9 mouse cellular contexts compared by ENCODE assay signal in the genomic region with DNA sequence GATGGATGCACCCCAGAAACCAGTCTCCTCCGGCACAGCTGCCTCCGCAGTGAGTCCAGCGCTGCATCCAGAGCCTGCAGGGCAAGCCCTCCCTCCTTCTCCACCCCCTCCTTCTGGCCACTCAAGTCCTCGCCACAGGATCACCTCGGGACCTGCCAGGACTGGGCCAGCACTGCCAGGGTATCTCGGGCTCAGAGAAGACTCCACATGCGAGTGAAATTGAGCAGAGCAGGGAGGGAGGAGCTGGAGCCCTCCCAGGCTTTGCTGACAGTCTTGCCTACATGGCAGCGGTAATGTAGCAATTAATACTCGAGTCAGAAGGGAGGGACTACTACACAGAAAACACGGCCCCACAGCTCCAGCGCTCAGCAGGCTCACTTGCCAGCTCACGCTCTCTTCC. TPM values are rescaled to one million over a fixed set of nuclear protein-coding genes. Genes with fewer than 3 reads are reported as not detected.
DNase-seq lines count a peak whose midpoint lies in the region; ATAC-seq and TF ChIP-seq lines count a peak whose summit lies in the region.
"Had no signal": no experiment of that assay in that cellular context is flagged by ENCODE, and none has a peak within 500 bp of the region (broad histone marks: within the 10 kb centered on the region; RNA-seq: fewer than 3 reads in every experiment).

Gene Kcnip1 (minus strand): TSS at position 215 of the 400 bp plus-strand sequence.

- no peak for ATAC-seq in intestine, embryonic 14.5 days (replicated peaks; ENCODE audit: low FRiP score, low TSS enrichment, low read depth)
- ATAC-seq in midbrain, postnatal 0 days (ENCODE audit: low FRiP score) = peak; percentile 52; the same call in 1 of the 2 replicates

- peak within 1 kb of the TSS; percentile 36; the same call in 1 of the 2 replicates for H3K4me3 ChIP-seq in heart, embryonic 10.5 days
- peak within 1 kb of the TSS; percentile 26 for H3K4me3 ChIP-seq in intestine, embryonic 14.5 days (ENCODE audit: low read depth, low read length)
- H3K4me3 ChIP-seq in midbrain, postnatal 0 days (ENCODE audit: low read depth, low read length) = no peak within 1 kb of the TSS

- DNase-seq in heart, embryonic 10.5 days (ENCODE audit: low spot score) = no peak
- no peak for DNase-seq in heart, adult 8-10 months (ENCODE audit: low spot score)
- peak; percentile 4 for DNase-seq in thymus, postnatal 4 days
- no peak for DNase-seq in thymus, postnatal 25 days
- no peak for DNase-seq in intestine, embryonic 14.5 days (ENCODE audit: low spot score)
- DNase-seq in midbrain, postnatal 0 days (ENCODE audit: low spot score) = peak; percentile 65
- DNase-seq in thymus, adult 18-20 months = no peak
- DNase-seq in ovary, postnatal 10 days (ENCODE audit: low spot score) = no peak

- peaks cover 26% of the 10 kb centered on the region; the same call in 1 of the 2 replicates for H3K27me3 ChIP-seq in heart, embryonic 10.5 days (ENCODE audit: insufficient read depth, poor library complexity, severe bottlenecking)
- no peaks in the 10 kb centered on the region for H3K27me3 ChIP-seq in intestine, embryonic 14.5 days (replicated peaks; ENCODE audit: control insufficient read depth, insufficient read depth, low read length)
- H3K27me3 ChIP-seq in midbrain, postnatal 0 days (ENCODE audit: insufficient read depth, low read length) = no peaks in the 10 kb centered on the region

- H3K36me3 ChIP-seq in heart, embryonic 10.5 days = no peaks in the 10 kb centered on the region
- no peaks in the 10 kb centered on the region for H3K36me3 ChIP-seq in intestine, embryonic 14.5 days (ENCODE audit: control insufficient read depth, insufficient read depth, low read length)
- H3K36me3 ChIP-seq in midbrain, postnatal 0 days (ENCODE audit: insufficient read depth, low read length) = no peaks in the 10 kb centered on the region

- WGBS in heart, embryonic 10.5 days = 28% methylated on average over 12 of the region's 12 CpGs
- WGBS in intestine, embryonic 14.5 days = 8% methylated on average over 12 of the region's 12 CpGs
- 22% methylated on average over 12 of the region's 12 CpGs for WGBS in midbrain, postnatal 0 days

- TF ChIP-seq CTCF in midbrain, postnatal 0 days (IDR thresholded peaks at IDR 0.05) = no peak

- 0 out of 2 replicates have a peak within 1 kb of the TSS, but pooled peaks have one; percentile 1 for H3K27ac ChIP-seq in heart, embryonic 10.5 days
- H3K27ac ChIP-seq in intestine, embryonic 14.5 days (ENCODE audit: low read depth) = peak within 1 kb of the TSS; percentile 33; the same call in 1 of the 2 replicates
- no peak within 1 kb of the TSS for H3K27ac ChIP-seq in midbrain, postnatal 0 days (ENCODE audit: low read depth, low read length)
- H3K27ac ChIP-seq: macrophage had no signal

- peak within 1 kb of the TSS; percentile 37 for H3K9ac ChIP-seq in intestine, embryonic 14.5 days (ENCODE audit: low read length)
- no peak within 1 kb of the TSS for H3K9ac ChIP-seq in midbrain, postnatal 0 days (replicated peaks; ENCODE audit: low read length, poor library complexity, severe bottlenecking)

- H3K9me3 ChIP-seq in heart, embryonic 10.5 days = no peaks in the 10 kb centered on the region
- no peaks in the 10 kb centered on the region for H3K9me3 ChIP-seq in intestine, embryonic 14.5 days (ENCODE audit: control insufficient read depth, low read length)
- H3K9me3 ChIP-seq in midbrain, postnatal 0 days (ENCODE audit: low read length) = no peaks in the 10 kb centered on the region

- peak within 1 kb of the TSS; percentile 42 for H3K4me2 ChIP-seq in intestine, embryonic 14.5 days (ENCODE audit: low read length)
- H3K4me2 ChIP-seq in midbrain, postnatal 0 days (ENCODE audit: low read depth, low read length, poor library complexity, severe bottlenecking) = peak within 1 kb of the TSS; percentile 40

- H3K4me1 ChIP-seq in heart, embryonic 10.5 days = peaks cover 13% of the 10 kb centered on the region
- peaks cover 21% of the 10 kb centered on the region for H3K4me1 ChIP-seq in intestine, embryonic 14.5 days (replicated peaks; ENCODE audit: control insufficient read depth, insufficient read depth, low read length)
- H3K4me1 ChIP-seq in midbrain, postnatal 0 days (ENCODE audit: insufficient read depth, low read length) = peaks cover 10% of the 10 kb centered on the region; the same call in 1 of the 2 replicates

RNA-seq across cellular contexts. Expression of gene Kcnip1, which starts in this region (rescaled TPM):
- polyA plus RNA-seq in heart, embryonic 10.5 days (2016; fragmentation: Nextera tagmentation; extraction: Ambion mirVana) = 0.33 and 1.8 TPM in 2 replicates
- under 1 TPM in 3 of 4 experiments, not detected in 1; 0.11 to 0.35 (median 0.17) TPM for total RNA-seq in heart, adult 8-10 months (2022)
- polyA plus RNA-seq in intestine, embryonic 14.5 days (2014; fragmentation: Nextera tagmentation; extraction: Ambion mirVana) = 13.1 and 17.7 TPM in 2 replicates
- total RNA-seq in midbrain, postnatal 0 days (2014; rRNA removed) = 93.8 and 102 TPM in 2 replicates
- 145 TPM in 2 replicates for polyA plus RNA-seq in midbrain, postnatal 0 days (2015; fragmentation: Nextera tagmentation; extraction: Ambion mirVana)
- polyA plus RNA-seq: macrophage had no signal

Comparison
In these comparisons a context has a peak if more than half of its experiments do, and no peak if none do; other contexts are left out.
1. RNA of gene Kcnip1 (total RNA-seq): 93.8 to 102 TPM in midbrain, postnatal 0 days; 0.11 to 0.35 TPM in heart, adult 8-10 months; every median in the first group is over 10 times any median in the second.
2. DNase-seq: peak in thymus, postnatal 4 days (single experiment) and midbrain, postnatal 0 days (single experiment); none in heart, embryonic 10.5 days (single experiment), heart, adult 8-10 months (single experiment), thymus, postnatal 25 days (single experiment), intestine, embryonic 14.5 days (single experiment), thymus, adult 18-20 months (0 of 2) and ovary, postnatal 10 days (single experiment).